Comparison of ENCODE assay signal across 9 mouse cellular contexts in the genomic region with DNA sequence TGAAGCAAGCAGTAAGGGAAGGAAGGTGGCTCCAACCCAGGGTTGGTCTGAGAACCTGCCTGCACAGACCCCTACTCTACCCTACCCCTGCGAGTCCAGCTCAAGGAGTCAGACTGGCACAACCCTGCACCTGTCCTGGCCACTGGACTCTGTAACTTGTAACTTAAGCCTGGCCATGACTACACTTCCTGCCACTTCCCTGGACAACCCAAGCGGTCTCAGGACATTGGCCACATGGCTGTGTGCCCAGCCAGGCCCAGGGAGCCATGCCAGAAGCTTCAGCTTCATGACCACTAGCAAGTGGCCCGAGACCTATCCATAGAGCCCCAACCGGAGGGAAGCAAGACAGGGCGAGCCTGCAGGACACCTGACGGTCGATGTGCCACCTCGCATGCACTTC. TPM values are rescaled to one million over a fixed set of nuclear protein-coding genes. Genes with fewer than 3 reads are reported as not detected.
DNase-seq lines count a peak whose midpoint lies in the region; ATAC-seq and TF ChIP-seq lines count a peak whose summit lies in the region.
"Had no signal": no experiment of that assay in that cellular context is flagged by ENCODE, and none has a peak within 500 bp of the region (broad histone marks: within the 10 kb centered on the region; RNA-seq: fewer than 3 reads in every experiment).

No protein-coding gene starts in this region.

- no peak for TF ChIP-seq CTCF in testis, adult 2 months (IDR thresholded peaks at IDR 0.05; ENCODE audit: control insufficient read depth, insufficient read depth, insufficient replicate concordance, low read depth, low read length)
- TF ChIP-seq CTCF in lung, postnatal 0 days (IDR thresholded peaks at IDR 0.05): no peak

- TF ChIP-seq POLR2A in testis, adult 2 months (IDR thresholded peaks at IDR 0.05; ENCODE audit: control insufficient read depth, low read depth, low read length): no peak

- no peak overlapping the region for H3K4me2 ChIP-seq in heart, embryonic 15.5 days
- no peak overlapping the region for H3K4me2 ChIP-seq in lung, postnatal 0 days (replicated peaks; ENCODE audit: low read depth, low read length)
- H3K4me2 ChIP-seq: neural tube, embryonic 12.5 days had no signal

- H3K27ac ChIP-seq in testis, adult 2 months (ENCODE audit: control insufficient read depth, insufficient read depth, low read depth, low read length): 0 out of 2 replicates have a peak overlapping the region, but pooled peaks have one; percentile 11
- 0 out of 2 replicates have a peak overlapping the region, but pooled peaks have one; percentile 59 for H3K27ac ChIP-seq in heart, embryonic 15.5 days
- H3K27ac ChIP-seq in lung, postnatal 0 days (ENCODE audit: low read length): peak overlapping the region; percentile 94
- H3K27ac ChIP-seq: neural tube, embryonic 12.5 days had no signal

- TF ChIP-seq EP300 in lung, postnatal 0 days (IDR thresholded peaks at IDR 0.05): no peak

- no peak overlapping the region for H3K4me3 ChIP-seq in testis, adult 2 months (ENCODE audit: control insufficient read depth, low read depth, low read length)
- no peak overlapping the region for H3K4me3 ChIP-seq in heart, embryonic 15.5 days
- H3K4me3 ChIP-seq in lung, postnatal 0 days (ENCODE audit: low read depth, low read length): no peak overlapping the region
- H3K4me3 ChIP-seq: neural tube, embryonic 12.5 days had no signal

- no peaks in the 10 kb centered on the region for H3K9me3 ChIP-seq in heart, embryonic 15.5 days (replicated peaks)
- no peaks in the 10 kb centered on the region for H3K9me3 ChIP-seq in lung, postnatal 0 days (ENCODE audit: low read length)
- H3K9me3 ChIP-seq: neural tube, embryonic 12.5 days had no signal

- peaks cover 5% of the 10 kb centered on the region for H3K4me1 ChIP-seq in testis, adult 2 months (ENCODE audit: control insufficient read depth, insufficient read depth, low read length)
- peaks cover 67% of the 10 kb centered on the region for H3K4me1 ChIP-seq in heart, embryonic 15.5 days (replicated peaks)
- H3K4me1 ChIP-seq in lung, postnatal 0 days (ENCODE audit: insufficient read depth, low read depth, low read length): peaks cover 80% of the 10 kb centered on the region

- ATAC-seq in heart, embryonic 15.5 days (replicated peaks; ENCODE audit: insufficient number of reproducible peaks, insufficient read depth, low FRiP score, low read depth): no peak
- ATAC-seq in lung, postnatal 0 days: no peak
- no peak for ATAC-seq in inflammation-experienced regulatory T-cells, adult 6 months

- no peaks in the 10 kb centered on the region for H3K36me3 ChIP-seq in testis, adult 2 months (ENCODE audit: control insufficient read depth, insufficient read depth, low read length)
- H3K36me3 ChIP-seq in heart, embryonic 15.5 days: no peaks in the 10 kb centered on the region
- peaks cover 5% of the 10 kb centered on the region; the same call in 1 of the 2 replicates for H3K36me3 ChIP-seq in lung, postnatal 0 days (ENCODE audit: insufficient read depth, low read length)
- H3K36me3 ChIP-seq: neural tube, embryonic 12.5 days had no signal

- no peaks in the 10 kb centered on the region for H3K27me3 ChIP-seq in testis, adult 2 months (ENCODE audit: control insufficient read depth, insufficient read depth, low read length)
- H3K27me3 ChIP-seq in heart, embryonic 15.5 days: no peaks in the 10 kb centered on the region
- no peaks in the 10 kb centered on the region for H3K27me3 ChIP-seq in lung, postnatal 0 days (replicated peaks; ENCODE audit: insufficient read depth, low read length)
- H3K27me3 ChIP-seq: neural tube, embryonic 12.5 days had no signal

- H3K9ac ChIP-seq in heart, embryonic 15.5 days: no peak overlapping the region
- no peak overlapping the region for H3K9ac ChIP-seq in lung, postnatal 0 days (replicated peaks; ENCODE audit: low read depth)
- H3K9ac ChIP-seq: neural tube, embryonic 12.5 days had no signal

- DNase-seq in adrenal gland, adult (ENCODE audit: inconsistent age in 2 of 2, low spot score in 1 of 2): peak; percentile 81 to 91
- no peak for DNase-seq in adrenal gland, postnatal 4 days (ENCODE audit: low spot score in 2 of 2)
- no peak for DNase-seq in testis, postnatal 14 days (ENCODE audit: low spot score)
- DNase-seq in lung, postnatal 0 days (ENCODE audit: low spot score): peak; percentile 70
- no peak for DNase-seq in B cell, adult 2 months

- 77% methylated on average over 8 of the region's 8 CpGs for WGBS in heart, embryonic 15.5 days
- WGBS in lung, postnatal 0 days: 52% methylated on average over 8 of the region's 8 CpGs

RNA-seq across cellular contexts. Expression of a gene that starts 8.1 kb away (rescaled TPM):
- 10 to 100 TPM; 47.5 to 66.5 TPM for total RNA-seq in adrenal gland, postnatal 4 days (2021)
- polyA plus RNA-seq in testis, adult 2 months (2012; rRNA removed): 7.5 and 8.3 TPM in 2 replicates
- 21.9 and 29.1 TPM in 2 replicates for polyA plus RNA-seq in heart, embryonic 15.5 days (2015; fragmentation: Nextera tagmentation; extraction: Ambion mirVana)
- polyA plus RNA-seq in lung, postnatal 0 days (2015; fragmentation: Nextera tagmentation; extraction: Ambion mirVana): 83.7 and 85.3 TPM in 2 replicates
- polyA plus RNA-seq in inflammation-experienced regulatory T-cells, adult 6 months (2017; shearing (Covaris generic)): under 1 TPM in 2 of 3 experiments, not detected in 1; 0.33 to 0.40 TPM

RNA-seq across cellular contexts. Expression of a gene that starts 39.6 kb away (rescaled TPM):
- 1,000 to 10,000 TPM; 1,005 to 1,051 TPM for total RNA-seq in adrenal gland, postnatal 4 days (2021)
- polyA plus RNA-seq in testis, adult 2 months (2012; rRNA removed): 703 and 848 TPM in 2 replicates
- polyA plus RNA-seq in heart, embryonic 15.5 days (2015; fragmentation: Nextera tagmentation; extraction: Ambion mirVana): 259 and 352 TPM in 2 replicates
- polyA plus RNA-seq in lung, postnatal 0 days (2015; fragmentation: Nextera tagmentation; extraction: Ambion mirVana): 418 and 453 TPM in 2 replicates
- polyA plus RNA-seq in inflammation-experienced regulatory T-cells, adult 6 months (2017; shearing (Covaris generic)): 1,000 to 10,000 TPM; 1,053 to 1,596 (median 1,304) TPM

RNA-seq across cellular contexts. Expression of a gene that starts 46.3 kb away (rescaled TPM):
- total RNA-seq in adrenal gland, postnatal 4 days (2021): 100 to 1,000 TPM; 128 to 136 TPM
- polyA plus RNA-seq in testis, adult 2 months (2012; rRNA removed): 107 and 114 TPM in 2 replicates
- polyA plus RNA-seq in heart, embryonic 15.5 days (2015; fragmentation: Nextera tagmentation; extraction: Ambion mirVana): 123 and 139 TPM in 2 replicates
- polyA plus RNA-seq in lung, postnatal 0 days (2015; fragmentation: Nextera tagmentation; extraction: Ambion mirVana): 119 and 136 TPM in 2 replicates
- polyA plus RNA-seq in inflammation-experienced regulatory T-cells, adult 6 months (2017; shearing (Covaris generic)): 100 to 1,000 TPM in 1 of 3 experiments, 10 to 100 TPM in 2; 85.6 to 103 (median 86.1) TPM

RNA-seq across cellular contexts. Expression of a gene that starts 55.7 kb away (rescaled TPM):
- total RNA-seq in adrenal gland, postnatal 4 days (2021): 10 to 100 TPM; 19.8 to 21.2 TPM
- 23.9 and 24.2 TPM in 2 replicates for polyA plus RNA-seq in testis, adult 2 months (2012; rRNA removed)
- polyA plus RNA-seq in heart, embryonic 15.5 days (2015; fragmentation: Nextera tagmentation; extraction: Ambion mirVana): 8.4 and 10.5 TPM in 2 replicates
- 15.5 and 16.1 TPM in 2 replicates for polyA plus RNA-seq in lung, postnatal 0 days (2015; fragmentation: Nextera tagmentation; extraction: Ambion mirVana)
- polyA plus RNA-seq in inflammation-experienced regulatory T-cells, adult 6 months (2017; shearing (Covaris generic)): 1 to 10 TPM; 6.7 to 8.0 (median 7.7) TPM

Comparison
In these comparisons a context has a peak if more than half of its experiments do, and no peak if none do; other contexts are left out.
1. DNase-seq: peak in adrenal gland, adult (2 of 2) and lung, postnatal 0 days (single experiment); none in adrenal gland, postnatal 4 days (0 of 2), testis, postnatal 14 days (single experiment) and B cell, adult 2 months (0 of 2).
2. H3K27ac ChIP-seq: peak in every context shown above with its lines; median percentile 94 in lung, postnatal 0 days; 59 in heart, embryonic 15.5 days; 11 in testis, adult 2 months.